Mouse (Mus musculus) CH12.LX (cell line): Measurements from ENCODE around the gene Mgat5.

Experiments used
- BHLHE40 ChIP-seq: IDR thresholded peaks from 2 replicates; pipeline ENCODE4 v1.6.1; 2011; ENCODE audit warnings: mild to moderate bottlenecking, low read depth, low read length, improper control_type of control experiment
- CHD2 ChIP-seq: IDR thresholded peaks from 2 replicates; pipeline ENCODE4 v1.6.1; 2011; ENCODE audit warnings: low read length, improper control_type of control experiment
- CTCF ChIP-seq, 2 experiments: IDR thresholded peaks in 1 of 2; conservative IDR thresholded peaks in 1 of 2; 2 replicates each; pipeline ENCODE4 v1.5.1; 2011 to 2012; ENCODE audit warnings: low read depth in 2 of 2, low read length in 2 of 2, improper control_type of control experiment in 1 of 2, inconsistent platforms in 1 of 2, mild to moderate bottlenecking in 1 of 2, moderate library complexity in 1 of 2
- EP300 ChIP-seq: IDR thresholded peaks from 2 replicates; pipeline ENCODE4 v1.6.1; 2011; ENCODE audit warnings: low read length, improper control_type of control experiment
- MAZ ChIP-seq: IDR thresholded peaks from 2 replicates; pipeline ENCODE4 v1.6.1; 2012; ENCODE audit warnings: low read depth, mild to moderate bottlenecking, inconsistent platforms, low read length, improper control_type of control experiment, moderate library complexity
- MYC ChIP-seq: IDR thresholded peaks from 2 replicates; pipeline ENCODE4 v1.6.1; 2011; ENCODE audit warnings: low read depth, mild to moderate bottlenecking, improper control_type of control experiment, low read length
- NELFE ChIP-seq: IDR thresholded peaks from 2 replicates; pipeline ENCODE4 v1.6.1; 2011; ENCODE audit warnings: low read depth, low read length, improper control_type of control experiment
- USF1 ChIP-seq: IDR thresholded peaks from 2 replicates; pipeline ENCODE4 v1.6.1; 2014; ENCODE audit warnings: low read depth, mild to moderate bottlenecking, inconsistent platforms, low read length, improper control_type of control experiment
- USF2 ChIP-seq: conservative IDR thresholded peaks from 2 replicates; pipeline ENCODE4 v1.6.1; 2011; ENCODE audit warnings: low read depth, low read length, improper control_type of control experiment

- no peak for TF ChIP-seq CHD2
- TF ChIP-seq NELFE, result no peak
- TF ChIP-seq MAZ, result no peak
- TF ChIP-seq USF2, result no peak
- TF ChIP-seq CTCF (conservative IDR thresholded peaks at IDR 0.05 in 1 of 2, IDR thresholded peaks at IDR 0.05 in 1 of 2; ENCODE audit: low read depth in 2 of 2, low read length in 2 of 2), result no peak
- TF ChIP-seq EP300, result no peak
- no peak for TF ChIP-seq MYC
- TF ChIP-seq BHLHE40, result no peak
- TF ChIP-seq USF1, result no peak
Measured at GRCm38 (mm10) chr1:127219161-127219560, 14.3 kb downstream of the Mgat5 start.
